Mouse (Mus musculus) liver, embryonic 14.5 days (tissue): ENCODE data around the gene Edaradd.

Source experiments
- CTCF ChIP-seq: IDR thresholded peaks from 2 replicates; pipeline ENCODE4 v1.5.1; 2016; ENCODE audit warnings: antibody characterized with exemption, low read depth, control low read depth
- EP300 ChIP-seq: IDR thresholded peaks from 2 replicates; pipeline ENCODE4 v1.6.1; 2016; ENCODE audit warnings: antibody characterized with exemption, low read depth

- TF ChIP-seq CTCF (no peak), EP300 (no peak)
Measured at GRCm38 (mm10) chr13:12562256-12562655, 42.0 kb upstream of the Edaradd start.
